Mouse (Mus musculus) bone marrow macrophage, adult 2 months (primary cell): ENCODE results near the gene Eya2.

Experiments used
- CTCF ChIP-seq: IDR thresholded peaks from 2 replicates; pipeline ENCODE4 v1.5.1; 2012; ENCODE audit warnings: low read depth, mild to moderate bottlenecking, low read length, moderate library complexity
- POLR2A ChIP-seq: IDR thresholded peaks from 2 replicates; pipeline ENCODE4 v1.6.1; 2012; ENCODE audit warnings: mild to moderate bottlenecking, low read depth, low read length, borderline replicate concordance

GRCm38 (mm10) chr2:165687516-165687915 lies 92.7 kb downstream of the Eya2 start:
- TF ChIP-seq CTCF = no peak
- no peak for TF ChIP-seq POLR2A
